Mouse (Mus musculus): ENCODE measurements around the gene Cep97. TPM values are rescaled to one million over a fixed set of nuclear protein-coding genes. Genes with fewer than 3 reads are reported as not detected.
"Not testable (repeated sequence)": the region's sequence is repeated elsewhere in the genome, so short reads cannot be mapped to it uniquely, and the experiment has no call there.

Cep97 gene
- total RNA-seq, 2 experiments from 2014 or later = 12.6 to 13.1 TPM

DNA sequence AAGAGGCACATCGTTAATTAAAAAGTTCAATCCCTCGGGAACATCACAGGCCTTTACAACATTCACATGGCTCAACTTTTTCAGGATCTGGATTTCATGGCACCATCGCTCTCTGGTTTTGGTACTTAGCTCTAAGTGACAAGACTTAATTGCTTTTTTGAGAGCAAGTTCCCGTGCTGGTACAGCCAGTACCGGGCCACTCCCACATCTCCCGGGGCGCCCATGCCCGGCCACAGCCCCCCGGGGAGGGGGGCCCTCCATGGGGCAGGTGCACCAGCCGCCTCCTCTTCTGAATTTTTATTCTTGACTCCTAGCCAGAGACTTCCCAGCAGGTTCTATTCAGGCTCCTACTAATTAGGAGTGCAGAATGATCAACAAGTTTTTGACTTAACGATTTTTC lies 50.4 kb downstream of the Cep97 start:
- no peak for DNase-seq (ENCODE audit: extremely low spot score in 1 of 2, low spot score in 2 of 2)
- H3K4me3 ChIP-seq = no peak overlapping the region
- no peak for TF ChIP-seq CTCF (IDR thresholded peaks at IDR 0.05)
- intact Hi-C loops (cut with DNase I) = no loop called here
- H3K27ac ChIP-seq = no peak overlapping the region

DNA sequence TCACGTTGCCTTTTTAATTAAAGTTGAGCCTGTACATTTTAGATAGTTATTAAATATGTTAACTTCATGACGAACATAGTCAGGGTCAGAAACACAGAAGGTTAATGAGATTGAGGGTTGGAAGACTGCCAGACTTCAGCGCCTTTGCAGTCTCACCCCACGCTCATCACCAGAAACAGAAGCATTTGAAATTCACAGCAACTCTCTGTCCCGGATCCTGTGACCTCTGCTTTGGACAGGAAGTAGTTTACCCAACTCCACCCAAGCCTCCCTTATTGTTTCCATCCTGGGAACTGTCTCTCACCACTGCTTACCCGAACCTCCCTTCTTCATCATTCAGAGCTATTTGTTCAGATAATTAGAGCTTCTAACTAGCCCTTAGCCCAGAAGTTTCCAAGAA lies 58.6 kb downstream of the Cep97 start:
- no peak for TF ChIP-seq CTCF (IDR thresholded peaks at IDR 0.05)
- no peak overlapping the region for H3K4me3 ChIP-seq
- intact Hi-C loops (cut with DNase I) = no loop called here
- H3K27ac ChIP-seq = no peak overlapping the region
- DNase-seq (ENCODE audit: extremely low spot score in 1 of 2, low spot score in 2 of 2) = no peak

DNA sequence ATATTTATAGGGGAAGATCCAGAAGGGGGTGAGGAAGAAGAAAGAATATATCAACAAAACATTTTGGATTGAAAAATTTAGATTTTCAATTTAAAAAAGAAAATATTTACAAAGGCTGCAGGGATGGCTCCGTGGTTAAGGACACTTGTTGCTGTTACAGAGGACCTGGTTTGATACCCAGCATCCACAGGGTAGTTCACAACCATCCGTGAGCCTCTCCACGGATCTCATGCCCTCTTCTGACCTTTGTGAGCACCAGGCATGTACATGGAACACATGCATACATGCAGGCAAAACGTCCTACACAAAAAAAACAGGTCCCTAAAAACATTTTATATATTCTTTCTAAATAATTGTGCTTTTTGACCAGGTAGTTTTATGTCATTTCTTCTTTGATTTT lies 70.8 kb downstream of the Cep97 start:
- Histone ChIP-seq H3K4me3 (no peak overlapping the region), H3K27ac (no peak overlapping the region)
- intact Hi-C loops (cut with DNase I) = no loop called here
- TF ChIP-seq CTCF (IDR thresholded peaks at IDR 0.05) = no peak
- no peak for DNase-seq (ENCODE audit: extremely low spot score in 1 of 2, low spot score in 2 of 2)

DNA sequence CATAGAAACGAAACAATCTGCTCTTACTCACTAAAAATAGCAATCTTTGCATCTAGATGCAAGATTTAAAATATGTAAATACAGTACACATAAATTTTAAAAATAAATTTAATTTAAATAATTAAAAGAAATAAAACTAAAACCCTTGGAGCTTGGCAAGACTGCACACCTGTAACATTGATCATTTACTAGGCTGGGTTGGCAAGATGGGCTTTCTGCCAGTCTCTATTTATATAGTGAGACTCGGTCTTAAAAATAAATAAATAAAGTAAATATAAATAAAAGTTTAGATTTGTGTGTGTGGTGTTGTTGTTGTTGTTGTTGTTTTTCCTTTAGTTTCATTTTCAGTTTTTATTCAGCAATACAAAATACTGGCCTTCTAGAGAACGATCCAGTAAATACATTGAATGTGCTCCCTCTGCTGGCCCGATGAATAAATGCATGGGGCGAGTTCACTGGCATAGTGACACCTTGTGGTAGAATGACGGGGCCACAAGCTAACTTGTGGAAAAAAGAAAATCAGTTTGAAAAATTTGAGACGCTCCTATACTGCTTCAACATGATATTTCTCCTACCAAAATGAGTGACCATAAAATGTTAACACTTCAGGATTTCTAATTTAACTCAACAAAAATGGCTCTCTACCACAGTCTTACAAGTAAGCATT lies 71.4 kb downstream of the Cep97 start:
- intact Hi-C loops (cut with DNase I) = no loop called here

DNA sequence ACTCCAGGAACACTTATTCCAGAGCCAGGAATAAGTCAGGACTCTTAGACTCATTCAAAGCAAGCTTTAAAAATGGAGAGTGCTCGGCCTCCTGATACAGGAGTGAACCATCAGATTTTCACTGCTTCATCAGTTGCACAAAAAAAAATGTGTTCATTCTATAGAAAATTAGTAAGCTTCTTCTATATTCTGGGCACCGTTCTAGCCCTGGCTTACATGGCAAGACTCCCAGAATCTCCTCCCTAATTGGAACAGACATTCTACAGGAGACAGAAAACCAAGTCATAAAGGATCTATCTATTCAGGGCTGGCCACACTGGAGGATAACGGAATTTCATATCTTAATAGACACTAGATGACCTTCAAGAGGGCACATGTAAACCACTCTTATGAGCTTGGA lies 73.6 kb downstream of the Cep97 start:
- no peak overlapping the region for H3K4me3 ChIP-seq
- no peak for DNase-seq (ENCODE audit: extremely low spot score in 1 of 2, low spot score in 2 of 2)
- intact Hi-C loops (cut with DNase I) = no loop called here
- TF ChIP-seq CTCF (IDR thresholded peaks at IDR 0.05) = no peak
- peak overlapping the region; percentile 64 for H3K27ac ChIP-seq

More for the DNA sequence above, 71.4 kb downstream of the Cep97 start:
- TF ChIP-seq CTCF (IDR thresholded peaks at IDR 0.05) = peak; percentile 97
- peak; percentile 47 to 63 for DNase-seq (ENCODE audit: extremely low spot score in 1 of 2, low spot score in 2 of 2)
- no peak overlapping the region for H3K27ac ChIP-seq
- no peak overlapping the region for H3K4me3 ChIP-seq

DNA sequence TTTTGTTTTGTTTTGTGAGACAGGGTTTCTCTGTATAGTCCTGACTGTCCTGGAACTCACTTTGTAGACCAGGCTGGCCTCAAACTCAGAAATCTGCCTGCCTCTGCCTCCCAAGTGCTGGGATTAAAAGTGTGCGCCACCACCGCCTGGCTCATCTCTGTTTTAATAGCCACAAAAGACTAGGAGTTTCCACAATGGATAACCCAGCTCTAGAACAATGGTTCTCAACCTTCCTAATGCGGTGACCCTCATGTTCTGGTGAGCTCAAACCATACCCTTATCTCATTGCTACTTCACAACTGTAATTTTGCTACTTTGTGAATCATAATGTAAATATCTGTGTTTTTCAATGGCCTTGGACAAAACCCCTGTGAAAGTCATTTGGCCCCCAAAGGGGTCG lies 75.2 kb downstream of the Cep97 start:
- DNase-seq (ENCODE audit: extremely low spot score in 1 of 2, low spot score in 2 of 2); H3K27ac ChIP-seq; H3K4me3 ChIP-seq: not testable (repeated sequence)
- intact Hi-C loops (cut with DNase I) = loop anchor here (5.0 kb wide), 1 partner anchor 327 kb away; no protein-coding TSS in a partner anchor

DNA sequence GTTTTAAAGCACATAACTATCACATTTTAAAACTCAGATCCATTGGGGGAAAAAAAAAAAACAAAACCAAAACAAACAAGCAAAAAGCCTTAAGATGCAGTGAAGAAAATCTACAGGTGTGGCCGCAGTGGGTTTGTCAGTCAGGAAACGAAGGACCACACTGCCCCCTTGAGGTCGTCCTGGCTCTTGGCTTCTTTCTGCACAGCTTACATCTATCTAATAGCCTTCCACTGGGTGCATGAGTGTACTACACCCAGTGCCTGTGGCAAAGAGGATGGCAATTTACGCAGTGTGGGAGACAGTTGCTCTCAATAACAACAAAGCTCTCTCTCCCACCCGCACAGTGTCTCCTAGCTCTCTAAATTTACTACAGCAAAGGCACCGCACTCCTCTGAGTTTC lies 76.2 kb downstream of the Cep97 start:
- no peak overlapping the region for H3K27ac ChIP-seq
- no peak overlapping the region for H3K4me3 ChIP-seq
- intact Hi-C loops (cut with DNase I) = loop anchor here (5.0 kb wide), 1 partner anchor 326 kb away; no protein-coding TSS in a partner anchor
- peak; percentile 70 to 71 for DNase-seq (ENCODE audit: extremely low spot score in 1 of 2, low spot score in 2 of 2)
- TF ChIP-seq CTCF (IDR thresholded peaks at IDR 0.05) = peak; percentile 71

DNA sequence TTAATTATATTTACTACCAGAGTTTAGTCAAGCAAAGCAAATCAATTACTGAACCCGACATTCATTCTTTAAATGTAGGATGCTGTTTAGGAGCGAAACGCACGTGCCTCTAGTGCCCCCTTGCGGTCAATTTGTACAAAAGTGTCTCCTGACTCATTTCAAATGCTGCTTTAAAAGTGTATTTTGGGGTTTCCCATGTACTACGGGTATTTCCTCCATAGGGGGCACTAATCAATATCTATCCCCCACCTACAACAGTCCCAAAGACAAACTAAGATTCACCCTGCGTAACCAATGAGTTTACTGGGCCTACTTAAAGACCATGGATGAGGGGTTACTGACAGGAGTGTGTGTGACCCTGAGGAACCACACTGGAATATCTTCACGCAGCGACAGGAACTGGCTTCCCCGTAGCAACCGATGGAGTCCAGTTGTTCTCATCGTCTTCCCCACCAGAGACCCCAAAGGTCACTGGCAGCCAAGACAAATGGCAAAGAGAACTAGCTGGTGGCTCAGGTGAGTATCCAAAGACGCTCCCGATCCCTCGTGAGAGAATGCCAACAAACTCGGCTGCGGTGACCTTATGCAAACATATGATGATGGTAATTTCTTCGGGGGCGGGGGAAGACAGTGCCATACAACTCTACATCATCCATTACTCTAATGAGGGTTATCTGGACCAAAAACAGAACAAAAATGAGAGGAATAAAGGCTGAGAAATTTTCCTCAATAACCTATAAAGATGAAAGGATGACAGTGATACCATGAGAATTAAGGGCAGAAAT lies 81.5 kb downstream of the Cep97 start:
- intact Hi-C loops (cut with DNase I) = loop anchor here (2.0 to 5.0 kb wide), 2 partner anchors 331 to 372 kb away; no protein-coding TSS in a partner anchor
- Histone ChIP-seq H3K27ac (no peak overlapping the region), H3K4me3 (no peak overlapping the region)
- DNase-seq (ENCODE audit: extremely low spot score in 1 of 2, low spot score in 2 of 2) = peak; percentile 68 to 76
- TF ChIP-seq CTCF (IDR thresholded peaks at IDR 0.05) = peak; percentile 90

DNA sequence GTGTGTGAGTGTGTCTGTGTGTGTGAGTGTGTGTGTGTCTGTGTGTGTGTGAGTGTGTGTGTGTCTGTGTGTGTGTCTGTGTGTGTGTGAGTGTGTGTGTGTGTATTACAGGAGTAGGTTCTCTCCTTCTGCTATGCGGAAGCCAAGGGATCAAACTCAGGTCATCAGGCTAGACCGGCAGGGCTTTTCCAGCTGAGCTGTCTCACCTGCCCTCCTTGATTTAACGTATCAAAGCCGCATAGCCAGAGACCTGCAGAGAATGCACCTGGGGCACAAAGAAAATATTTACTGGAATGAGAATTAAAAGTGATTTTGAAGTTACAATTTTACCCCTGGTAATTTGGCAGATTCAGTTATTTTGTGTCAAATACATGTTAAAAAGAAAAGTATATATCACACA lies 82.1 kb downstream of the Cep97 start:
- no peak for TF ChIP-seq CTCF (IDR thresholded peaks at IDR 0.05)
- no peak overlapping the region for H3K4me3 ChIP-seq
- no peak for DNase-seq (ENCODE audit: extremely low spot score in 1 of 2, low spot score in 2 of 2)
- H3K27ac ChIP-seq = no peak overlapping the region
- intact Hi-C loops (cut with DNase I) = loop anchor here (2.0 to 5.0 kb wide), 2 partner anchors 330 to 372 kb away; no protein-coding TSS in a partner anchor

DNA sequence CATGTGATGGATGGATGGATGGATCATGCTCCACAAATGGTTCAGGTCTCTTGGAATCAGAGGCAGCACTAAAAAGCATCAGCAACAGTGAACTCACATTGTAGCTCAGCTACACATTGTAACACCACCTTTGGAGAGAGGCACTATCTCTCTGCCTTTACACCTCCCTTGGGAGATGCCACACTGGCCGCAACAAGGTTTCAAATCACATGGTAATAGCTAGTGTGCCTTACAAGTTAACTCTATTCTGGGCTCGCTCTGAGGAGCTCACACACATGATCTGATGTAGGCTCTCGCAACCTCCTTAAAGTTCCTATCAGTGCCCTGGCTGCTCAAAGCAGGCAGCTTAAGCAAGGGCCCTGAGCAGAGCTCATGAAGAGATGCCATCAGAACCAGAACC lies 84.2 kb downstream of the Cep97 start:
- TF ChIP-seq CTCF (IDR thresholded peaks at IDR 0.05) = no peak

More for the DNA sequence above, 84.2 kb downstream of the Cep97 start:
- DNase-seq (ENCODE audit: extremely low spot score in 1 of 2, low spot score in 2 of 2) = no peak
- H3K27ac ChIP-seq = no peak overlapping the region
- intact Hi-C loops (cut with DNase I) = loop anchor here (5.0 kb wide), 1 partner anchor 328 kb away; no protein-coding TSS in a partner anchor
- H3K4me3 ChIP-seq = no peak overlapping the region

Other genes with a start within 250 kb of the Cep97 start
- gene Nfkbiz, start 96.0 kb downstream of the Cep97 start, total RNA-seq (2021) = 1 to 10 TPM; 4.8 to 5.3 TPM
- gene Nxpe3, start 39.6 kb downstream of the Cep97 start, total RNA-seq (2021) = 10 to 100 TPM in 1 of 2 experiments, 1 to 10 TPM in 1; 9.4 to 10.9 TPM
- gene Rpl24, start 31.4 kb upstream of the Cep97 start, total RNA-seq (2021) = 100 to 1,000 TPM; 376 to 411 TPM
- 10 to 100 TPM; 50.3 to 54.9 TPM for gene Zbtb11, start 39.0 kb upstream of the Cep97 start, total RNA-seq (2021)
- gene Pcnp, start 94.9 kb upstream of the Cep97 start, total RNA-seq (2021) = 100 to 1,000 TPM; 164 to 167 TPM
- gene Trmt10c, start 103.0 kb upstream of the Cep97 start, total RNA-seq (2021) = 10 to 100 TPM in 1 of 2 experiments, 1 to 10 TPM in 1; 9.6 to 10.2 TPM
- gene Senp7, start 113.5 kb upstream of the Cep97 start, total RNA-seq (2021) = 10 to 100 TPM; 41.7 to 44.4 TPM

Data from left cerebral cortex, adult 2 months (tissue).